Mouse (Mus musculus): ENCODE data around the gene Pmm2. TPM values are rescaled to one million over a fixed set of nuclear protein-coding genes. Genes with fewer than 3 reads are reported as not detected.

Pmm2 gene
- total RNA-seq, 1 experiment from 2014 or later: 58.0 TPM

Other genes starting within 250 kb of the Pmm2 start
- not detected in 2 replicates for gene Tmem114, start 212.5 kb upstream of the Pmm2 start, total RNA-seq (2017)
- gene Mettl22, start 166.9 kb upstream of the Pmm2 start, total RNA-seq (2017): 11.6 and 16.7 TPM in 2 replicates
- gene Abat, start 124.2 kb upstream of the Pmm2 start, total RNA-seq (2017): not detected in 2 replicates
- gene Tmem186, start within 50 bp of the Pmm2 start, total RNA-seq (2017): 11.6 and 13.3 TPM in 2 replicates
- 75.4 and 77.4 TPM in 2 replicates for gene Carhsp1, start 34.5 kb downstream of the Pmm2 start, total RNA-seq (2017)
- gene Gm5767, start 43.1 kb downstream of the Pmm2 start, total RNA-seq (2017): not detected in 2 replicates
- gene Usp7, start 154.6 kb downstream of the Pmm2 start, total RNA-seq (2017): 320 and 377 TPM in 2 replicates
- gene 1810013L24Rik, start 192.4 kb downstream of the Pmm2 start, total RNA-seq (2017): 185 and 198 TPM in 2 replicates